Mouse (Mus musculus): Measurements from ENCODE around the gene Olfr935.

Gene Olfr935

GRCm38 (mm10) chr9:38999583-38999982, at the start of gene Olfr935:
TSS of gene Olfr935 (minus strand) at chr9:38999683.
- no peak for DNase-seq (ENCODE audit: low read depth, low spot score)

- DNase-seq (ENCODE audit: low read depth, low spot score): no peak
Measured at GRCm38 (mm10) chr9:39023277-39023676, 23.8 kb upstream of the Olfr935 start, which contains the start of gene Olfr146. TSS of gene Olfr146 (minus strand) at chr9:39023377.

- no peak for DNase-seq (ENCODE audit: low read depth, low spot score)
Measured at GRCm38 (mm10) chr9:38988215-38988614, 11.3 kb downstream of the Olfr935 start, which contains the start of gene Olfr934. TSS of gene Olfr934 (minus strand) at chr9:38988315.

- no peak for DNase-seq (ENCODE audit: low read depth, low spot score)
Measured at GRCm38 (mm10) chr9:38972013-38972412, 27.5 kb downstream of the Olfr935 start, which contains the start of gene Olfr933. TSS of gene Olfr933 (plus strand) at chr9:38972313.

- peak; percentile 6 for DNase-seq (ENCODE audit: low read depth, low spot score)
Measured at GRCm38 (mm10) chr9:38954124-38954416, 45.4 kb downstream of the Olfr935 start.

GRCm38 (mm10) chr9:38953401-38954123, 45.9 kb downstream of the Olfr935 start:
- DNase-seq (ENCODE audit: low read depth, low spot score): peak; percentile 60
